27 mouse cellular contexts compared by ENCODE assay signal in genomic region chr3:100938211-100938610, GRCm38 (mm10).
"Had no signal": no experiment of that assay in that cellular context is flagged by ENCODE, and none has a peak within 500 bp of the region (broad histone marks: within the 10 kb centered on the region; RNA-seq: fewer than 3 reads in every experiment).

No protein-coding gene starts in this region.

- H3K4me2 ChIP-seq: heart, embryonic 12.5 days; hindbrain, embryonic 12.5 days; intestine, embryonic 15.5 days; limb, embryonic 12.5 days; liver, embryonic 11.5 days; liver, embryonic 13.5 days; liver, embryonic 15.5 days had no signal

- H3K27me3 ChIP-seq: heart, embryonic 12.5 days; hindbrain, embryonic 12.5 days; intestine, embryonic 15.5 days; limb, embryonic 12.5 days; liver, embryonic 13.5 days; liver, embryonic 15.5 days had no signal

- H3K9me3 ChIP-seq: heart, embryonic 10.5 days; heart, embryonic 12.5 days; hindbrain, embryonic 10.5 days; hindbrain, embryonic 12.5 days; intestine, embryonic 15.5 days; limb, embryonic 10.5 days; limb, embryonic 12.5 days; liver, embryonic 13.5 days; liver, embryonic 15.5 days had no signal

- ATAC-seq: inflammation-experienced regulatory T-cells, adult 6 months; intestine, embryonic 15.5 days; intestine, postnatal 0 days; liver, postnatal 0 days had no signal

- H3K9ac ChIP-seq: heart, embryonic 12.5 days; hindbrain, embryonic 12.5 days; intestine, embryonic 15.5 days; limb, embryonic 12.5 days; liver, embryonic 13.5 days; liver, embryonic 15.5 days; liver, postnatal 0 days had no signal

- H3K4me3 ChIP-seq: gastrocnemius, adult 2 months; heart, embryonic 10.5 days; heart, embryonic 12.5 days; hindbrain, embryonic 10.5 days; hindbrain, embryonic 12.5 days; intestine, embryonic 15.5 days; layer of hippocampus, adult 2 months; left cerebral cortex, adult 2 months; limb, embryonic 10.5 days; limb, embryonic 12.5 days; liver, embryonic 13.5 days; liver, embryonic 15.5 days had no signal

- H3K4me1 ChIP-seq: heart, embryonic 10.5 days; heart, embryonic 12.5 days; hindbrain, embryonic 10.5 days; hindbrain, embryonic 12.5 days; intestine, embryonic 15.5 days; limb, embryonic 10.5 days; limb, embryonic 12.5 days; liver, embryonic 13.5 days; liver, embryonic 15.5 days had no signal

- DNase-seq: gastrocnemius, adult 2 months; gastrocnemius, postnatal 10 days; gastrocnemius, postnatal 25 days; heart, adult 18-20 months; heart, postnatal 10 days; heart, postnatal 4 days; kidney, adult 18-20 months; kidney, adult 8-10 months; kidney, postnatal 10 days; kidney, postnatal 25 days; kidney, postnatal 4 days; liver; liver, embryonic 13.5 days; liver, postnatal 0 days had no signal

- H3K27ac ChIP-seq: gastrocnemius, adult 2 months; heart, embryonic 10.5 days; hindbrain, embryonic 10.5 days; hindbrain, embryonic 12.5 days; intestine, embryonic 15.5 days; layer of hippocampus, adult 2 months; left cerebral cortex, adult 2 months; limb, embryonic 10.5 days; limb, embryonic 12.5 days; liver, embryonic 13.5 days; liver, embryonic 15.5 days had no signal
